Mouse (Mus musculus): ENCODE data around the gene Xrra1. TPM values are rescaled to one million over a fixed set of nuclear protein-coding genes. Genes with fewer than 3 reads are reported as not detected.

The Xrra1 gene
- polyA plus RNA-seq, 1 experiment from 2014 or later, result 0.67 TPM

- Histone ChIP-seq H3K27ac (ENCODE audit: low read depth, low read length) (peak overlapping the region; percentile 75), H3K4me1 (ENCODE audit: control insufficient read depth, insufficient read depth, low read length) (peaks cover 11% of the 10 kb centered on the region), H3K9ac (replicated peaks; ENCODE audit: low read depth, low read length) (peak overlapping the region; percentile 76), H3K27me3 (ENCODE audit: control insufficient read depth, insufficient read depth, low read length) (no peaks in the 10 kb centered on the region), H3K4me3 (ENCODE audit: low read depth, low read length) (peak overlapping the region; percentile 65), H3K36me3 (ENCODE audit: control insufficient read depth, insufficient read depth, low read length) (0 out of 2 replicates have a peak, but pooled peaks cover 6% of the 10 kb centered on the region), H3K4me2 (ENCODE audit: low read depth, low read length) (peak overlapping the region; percentile 50), H3K9me3 (ENCODE audit: control insufficient read depth, low read length) (no peaks in the 10 kb centered on the region)
- 2% methylated on average over 19 of the region's 19 CpGs for WGBS
- peak; percentile 64 for ATAC-seq (ENCODE audit: low read depth)
These were observed 622 bp upstream of the Xrra1 start for GRCm38 (mm10) chr7:99858175-99858812.

- H3K4me1 ChIP-seq (ENCODE audit: control insufficient read depth, insufficient read depth, low read length), result no peaks in the 10 kb centered on the region
These were observed 4.4 kb downstream of the Xrra1 start, which contains the start of gene Spcs2 for GRCm38 (mm10) chr7:99863362-99863761. TSS of gene Spcs2 (minus strand) at chr7:99863462.

GRCm38 (mm10) chr7:99864241-99865028, 5.5 kb downstream of the Xrra1 start:
- ATAC-seq (ENCODE audit: low read depth), result no peak
- no peak overlapping the region for H3K9ac ChIP-seq (replicated peaks; ENCODE audit: low read depth, low read length)
- no peak overlapping the region for H3K27ac ChIP-seq (ENCODE audit: low read depth, low read length)
- no peaks in the 10 kb centered on the region for H3K27me3 ChIP-seq (ENCODE audit: control insufficient read depth, insufficient read depth, low read length)
- no peak overlapping the region for H3K4me2 ChIP-seq (ENCODE audit: low read depth, low read length)
- no peaks in the 10 kb centered on the region for H3K9me3 ChIP-seq (ENCODE audit: control insufficient read depth, low read length)
- H3K4me3 ChIP-seq (ENCODE audit: low read depth, low read length), result no peak overlapping the region
- H3K36me3 ChIP-seq (ENCODE audit: control insufficient read depth, insufficient read depth, low read length), result no peaks in the 10 kb centered on the region
- WGBS, result 45% methylated on average over 11 of the region's 11 CpGs
- H3K4me1 ChIP-seq (ENCODE audit: control insufficient read depth, insufficient read depth, low read length), result no peaks in the 10 kb centered on the region

More at GRCm38 (mm10) chr7:99863362-99863761, 4.4 kb downstream of the Xrra1 start, which contains the start of gene Spcs2:
- no peak within 1 kb of the TSS for H3K4me3 ChIP-seq (ENCODE audit: low read depth, low read length)
- H3K4me2 ChIP-seq (ENCODE audit: low read depth, low read length), result no peak within 1 kb of the TSS
- H3K9ac ChIP-seq (replicated peaks; ENCODE audit: low read depth, low read length), result no peak within 1 kb of the TSS
- no peaks in the 10 kb centered on the region for H3K27me3 ChIP-seq (ENCODE audit: control insufficient read depth, insufficient read depth, low read length)
- 36% methylated on average over 7 of the region's 7 CpGs for WGBS
- ATAC-seq (ENCODE audit: low read depth), result no peak
- H3K9me3 ChIP-seq (ENCODE audit: control insufficient read depth, low read length), result no peaks in the 10 kb centered on the region
- no peaks in the 10 kb centered on the region for H3K36me3 ChIP-seq (ENCODE audit: control insufficient read depth, insufficient read depth, low read length)
- no peak within 1 kb of the TSS for H3K27ac ChIP-seq (ENCODE audit: low read depth, low read length)

GRCm38 (mm10) chr7:99865219-99865618, 6.3 kb downstream of the Xrra1 start:
- WGBS, result 59% methylated on average over 3 of the region's 3 CpGs
- ATAC-seq (ENCODE audit: low read depth), result no peak
- Histone ChIP-seq H3K36me3 (ENCODE audit: control insufficient read depth, insufficient read depth, low read length) (no peaks in the 10 kb centered on the region), H3K4me3 (ENCODE audit: low read depth, low read length) (no peak overlapping the region), H3K27ac (ENCODE audit: low read depth, low read length) (no peak overlapping the region), H3K27me3 (ENCODE audit: control insufficient read depth, insufficient read depth, low read length) (no peaks in the 10 kb centered on the region), H3K9me3 (ENCODE audit: control insufficient read depth, low read length) (no peaks in the 10 kb centered on the region), H3K4me2 (ENCODE audit: low read depth, low read length) (no peak overlapping the region), H3K4me1 (ENCODE audit: control insufficient read depth, insufficient read depth, low read length) (no peaks in the 10 kb centered on the region), H3K9ac (replicated peaks; ENCODE audit: low read depth, low read length) (no peak overlapping the region)

- Histone ChIP-seq H3K9ac (replicated peaks; ENCODE audit: low read depth, low read length) (no peak overlapping the region), H3K27me3 (ENCODE audit: control insufficient read depth, insufficient read depth, low read length) (no peaks in the 10 kb centered on the region), H3K9me3 (ENCODE audit: control insufficient read depth, low read length) (no peaks in the 10 kb centered on the region), H3K4me1 (ENCODE audit: control insufficient read depth, insufficient read depth, low read length) (no peaks in the 10 kb centered on the region), H3K4me2 (ENCODE audit: low read depth, low read length) (no peak overlapping the region), H3K4me3 (ENCODE audit: low read depth, low read length) (no peak overlapping the region), H3K36me3 (ENCODE audit: control insufficient read depth, insufficient read depth, low read length) (no peaks in the 10 kb centered on the region), H3K27ac (ENCODE audit: low read depth, low read length) (no peak overlapping the region)
- ATAC-seq (ENCODE audit: low read depth), result no peak
- WGBS, result 70% methylated on average over 4 of the region's 4 CpGs
These were observed 10.4 kb downstream of the Xrra1 start for GRCm38 (mm10) chr7:99869296-99869695.

- no peak overlapping the region for H3K4me3 ChIP-seq (ENCODE audit: low read depth, low read length)
- no peaks in the 10 kb centered on the region for H3K36me3 ChIP-seq (ENCODE audit: control insufficient read depth, insufficient read depth, low read length)
- ATAC-seq (ENCODE audit: low read depth), result no peak
- H3K4me2 ChIP-seq (ENCODE audit: low read depth, low read length), result no peak overlapping the region
- H3K9ac ChIP-seq (replicated peaks; ENCODE audit: low read depth, low read length), result no peak overlapping the region
- no peaks in the 10 kb centered on the region for H3K9me3 ChIP-seq (ENCODE audit: control insufficient read depth, low read length)
- no peak overlapping the region for H3K27ac ChIP-seq (ENCODE audit: low read depth, low read length)
- WGBS, result 77% methylated on average over 6 of the region's 6 CpGs
- 0 out of 2 replicates have a peak, but pooled peaks cover 4% of the 10 kb centered on the region for H3K4me1 ChIP-seq (ENCODE audit: control insufficient read depth, insufficient read depth, low read length)
- H3K27me3 ChIP-seq (ENCODE audit: control insufficient read depth, insufficient read depth, low read length), result no peaks in the 10 kb centered on the region
These were observed 15.0 kb downstream of the Xrra1 start for GRCm38 (mm10) chr7:99873965-99874364.

- no peaks in the 10 kb centered on the region for H3K36me3 ChIP-seq (ENCODE audit: control insufficient read depth, insufficient read depth, low read length)
- H3K4me1 ChIP-seq (ENCODE audit: control insufficient read depth, insufficient read depth, low read length), result 0 out of 2 replicates have a peak, but pooled peaks cover 4% of the 10 kb centered on the region
- ATAC-seq (ENCODE audit: low read depth), result no peak
- no peak overlapping the region for H3K4me2 ChIP-seq (ENCODE audit: low read depth, low read length)
- no peak overlapping the region for H3K9ac ChIP-seq (replicated peaks; ENCODE audit: low read depth, low read length)
- no peak overlapping the region for H3K4me3 ChIP-seq (ENCODE audit: low read depth, low read length)
- H3K9me3 ChIP-seq (ENCODE audit: control insufficient read depth, low read length), result no peaks in the 10 kb centered on the region
- 62% methylated on average over 5 of the region's 5 CpGs for WGBS
- H3K27me3 ChIP-seq (ENCODE audit: control insufficient read depth, insufficient read depth, low read length), result no peaks in the 10 kb centered on the region
- H3K27ac ChIP-seq (ENCODE audit: low read depth, low read length), result no peak overlapping the region
These were observed 17.0 kb downstream of the Xrra1 start for GRCm38 (mm10) chr7:99875891-99876290.

- Histone ChIP-seq H3K4me2 (ENCODE audit: low read depth, low read length) (no peak overlapping the region), H3K27me3 (ENCODE audit: control insufficient read depth, insufficient read depth, low read length) (no peaks in the 10 kb centered on the region), H3K9ac (replicated peaks; ENCODE audit: low read depth, low read length) (no peak overlapping the region), H3K4me3 (ENCODE audit: low read depth, low read length) (no peak overlapping the region), H3K9me3 (ENCODE audit: control insufficient read depth, low read length) (no peaks in the 10 kb centered on the region), H3K4me1 (ENCODE audit: control insufficient read depth, insufficient read depth, low read length) (0 out of 2 replicates have a peak, but pooled peaks cover 4% of the 10 kb centered on the region), H3K36me3 (ENCODE audit: control insufficient read depth, insufficient read depth, low read length) (no peaks in the 10 kb centered on the region), H3K27ac (ENCODE audit: low read depth, low read length) (no peak overlapping the region)
- ATAC-seq (ENCODE audit: low read depth), result peak; percentile 44; the same call in 1 of the 2 replicates
- 3% methylated on average over 3 of the region's 3 CpGs for WGBS
These were observed 17.4 kb downstream of the Xrra1 start for GRCm38 (mm10) chr7:99876345-99876744.

DNA sequence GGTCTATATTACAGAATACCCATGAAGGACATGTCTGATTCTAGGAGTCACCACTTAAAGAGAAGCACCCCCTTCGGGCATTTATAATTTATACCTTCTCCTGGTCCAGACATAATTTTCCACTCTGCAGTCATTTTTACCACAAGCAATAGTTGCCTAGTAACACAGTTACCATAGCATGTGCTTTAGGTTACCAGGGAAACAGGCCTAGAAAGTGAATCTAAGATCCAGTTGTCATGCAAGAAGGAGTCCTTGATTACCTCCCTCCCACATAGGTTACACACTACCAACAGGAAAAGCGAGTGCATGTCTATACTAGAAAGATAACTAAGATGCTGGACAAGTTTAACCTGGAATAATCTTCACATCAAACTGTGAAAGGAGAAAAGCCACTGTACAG, 19.3 kb downstream of the Xrra1 start:
- no peak overlapping the region for H3K4me3 ChIP-seq (ENCODE audit: low read depth, low read length)
- H3K9me3 ChIP-seq (ENCODE audit: control insufficient read depth, low read length), result no peaks in the 10 kb centered on the region
- 0 out of 2 replicates have a peak, but pooled peaks cover 4% of the 10 kb centered on the region for H3K4me1 ChIP-seq (ENCODE audit: control insufficient read depth, insufficient read depth, low read length)
- ATAC-seq (ENCODE audit: low read depth), result no peak
- 52% methylated on average over 2 of the region's 2 CpGs for WGBS
- H3K27me3 ChIP-seq (ENCODE audit: control insufficient read depth, insufficient read depth, low read length), result no peaks in the 10 kb centered on the region
- H3K36me3 ChIP-seq (ENCODE audit: control insufficient read depth, insufficient read depth, low read length), result no peaks in the 10 kb centered on the region
- no peak overlapping the region for H3K4me2 ChIP-seq (ENCODE audit: low read depth, low read length)
- H3K9ac ChIP-seq (replicated peaks; ENCODE audit: low read depth, low read length), result no peak overlapping the region
- H3K27ac ChIP-seq (ENCODE audit: low read depth, low read length), result no peak overlapping the region

All from neural tube, embryonic 14.5 days (tissue).